ENCODE assay signal across 8 mouse cellular contexts in genomic region chr5:137287032-137287952, GRCm38 (mm10). TPM values are rescaled to one million over a fixed set of nuclear protein-coding genes. Genes with fewer than 3 reads are reported as not detected.
A peak's percentile ranks its signal among the peaks of the same experiment; 100 is the strongest.
DNase-seq lines count a peak whose midpoint lies in the region; ATAC-seq and TF ChIP-seq lines count a peak whose summit lies in the region.

Gene Ache, plus strand, starts transcription at chr5:137287519.

- ATAC-seq in liver, embryonic 16.5 days (ENCODE audit: low read depth), result no peak

- H3K4me2 ChIP-seq in liver, embryonic 16.5 days (ENCODE audit: low read depth, low read length), result peak within 1 kb of the TSS; percentile 100

- no peak for TF ChIP-seq CTCF in small intestine, adult 2 months (IDR thresholded peaks at IDR 0.05; ENCODE audit: extremely low read depth, insufficient read length, insufficient replicate concordance, low read depth, low read length)

- TF ChIP-seq POLR2A in small intestine, adult 2 months (IDR thresholded peaks at IDR 0.05; ENCODE audit: low read depth, low read length), result no peak

- H3K36me3 ChIP-seq in ES-E14 (ENCODE audit: control insufficient read depth, insufficient read depth, low read length, poor library complexity, severe bottlenecking), result no peaks in the 10 kb centered on the region
- H3K36me3 ChIP-seq in liver, embryonic 16.5 days (ENCODE audit: control insufficient read depth, insufficient read depth), result no peaks in the 10 kb centered on the region
- no peaks in the 10 kb centered on the region for H3K36me3 ChIP-seq in small intestine, adult 2 months (ENCODE audit: control insufficient read depth, insufficient read depth, low read length)

- in situ Hi-C loops in ES-E14 (cut with MboI; ENCODE audit: low sequenced_read_pairs in 2 of 2, unreplicated experiment in 2 of 2), result no loop called here

- no peak within 1 kb of the TSS for H3K27ac ChIP-seq in ES-E14 (ENCODE audit: insufficient read depth, low read depth, low read length, poor library complexity, severe bottlenecking)
- H3K27ac ChIP-seq in liver, embryonic 16.5 days (ENCODE audit: low read length), result peak within 1 kb of the TSS; percentile 100
- no peak within 1 kb of the TSS for H3K27ac ChIP-seq in small intestine, adult 2 months (ENCODE audit: insufficient read depth, low read depth, low read length)

- peaks cover 0 to 16% of the 10 kb centered on the region in 2 experiments; a peak in 2 of 4 replicates for H3K4me1 ChIP-seq in ES-E14 (ENCODE audit: control insufficient read depth in 2 of 2, insufficient read depth in 2 of 2, low read length in 2 of 2, poor library complexity in 1 of 2)
- H3K4me1 ChIP-seq in liver, embryonic 16.5 days (ENCODE audit: control insufficient read depth, low read depth, low read length), result peaks cover 49% of the 10 kb centered on the region
- peaks cover 42% of the 10 kb centered on the region for H3K4me1 ChIP-seq in small intestine, adult 2 months (ENCODE audit: control insufficient read depth, insufficient read depth, insufficient read length, low read length)

- H3K4me3 ChIP-seq in ES-E14 (ENCODE audit: insufficient read depth in 1 of 2, low read depth in 1 of 2, low read length in 2 of 2, poor library complexity in 1 of 2, severe bottlenecking in 1 of 2), result peak within 1 kb of the TSS; percentile 48 to 54
- H3K4me3 ChIP-seq in liver, embryonic 16.5 days (ENCODE audit: low read depth, low read length), result peak within 1 kb of the TSS; percentile 79
- H3K4me3 ChIP-seq in small intestine, adult 2 months (ENCODE audit: low read depth, low read length), result peak within 1 kb of the TSS; percentile 48

- peak; percentile 95 for DNase-seq in heart, adult 11 months
- DNase-seq in heart, adult 9 months (ENCODE audit: low spot score in 2 of 2), result no peak
- DNase-seq in ES-E14 (ENCODE audit: low read depth, low spot score), result no peak
- peak; percentile 84 to 88 for DNase-seq in cerebellum, postnatal 36 days
- DNase-seq in gastrocnemius, adult 18-20 months (ENCODE audit: low spot score), result no peak
- DNase-seq in layer of hippocampus, adult 18-20 months (ENCODE audit: low spot score in 2 of 2), result peak; percentile 60 to 82

- peaks cover 26% of the 10 kb centered on the region for H3K27me3 ChIP-seq in liver, embryonic 16.5 days (ENCODE audit: control insufficient read depth, insufficient read depth, low read depth, low read length)
- H3K27me3 ChIP-seq in small intestine, adult 2 months (ENCODE audit: control insufficient read depth, insufficient read depth, low read length), result peaks cover 21% of the 10 kb centered on the region

- no peaks in the 10 kb centered on the region for H3K9me3 ChIP-seq in ES-E14 (ENCODE audit: control insufficient read depth, insufficient read depth, low read depth, low read length)
- no peaks in the 10 kb centered on the region for H3K9me3 ChIP-seq in liver, embryonic 16.5 days (replicated peaks; ENCODE audit: control insufficient read depth, low read length)

- 4% methylated on average over 40 of the region's 40 CpGs for WGBS in liver, embryonic 16.5 days (ENCODE audit: insufficient replicate concordance)
- 7% methylated on average over 40 of the region's 40 CpGs for WGBS in small intestine, adult 2 months

- peak within 1 kb of the TSS; percentile 34; the same call in 1 of the 2 replicates for H3K9ac ChIP-seq in ES-E14 (ENCODE audit: insufficient read depth, low read depth, low read length, poor library complexity, severe bottlenecking)
- peak within 1 kb of the TSS; percentile 91 for H3K9ac ChIP-seq in liver, embryonic 16.5 days (ENCODE audit: low read depth, low read length)

TF ChIP-seq in ES-E14, 5 proteins besides CTCF, POLR2A, EP300 and RAD21:
- TF ChIP-seq HCFC1 (IDR thresholded peaks at IDR 0.05; ENCODE audit: borderline replicate concordance, insufficient read depth, low read length), result no peak
- TF ChIP-seq ZC3H11A (IDR thresholded peaks at IDR 0.05; ENCODE audit: borderline replicate concordance, low read depth, low read length), result no peak
- TF ChIP-seq ZNF384 (IDR thresholded peaks at IDR 0.05; ENCODE audit: low read depth, low read length), result no peak
- TF ChIP-seq CHD2 (IDR thresholded peaks at IDR 0.05; ENCODE audit: low read depth, low read length), result no peak
- no peak for TF ChIP-seq MAFK (IDR thresholded peaks at IDR 0.05; ENCODE audit: insufficient read depth, low read depth, low read length)
TF ChIP-seq in ES-E14: peak in this region for 0.

RNA-seq across cellular contexts. Expression of gene Ache, which starts in this region (rescaled TPM):
- total RNA-seq in ES-E14 (2012; rRNA removed), result 0.31 TPM in 1 of 2 replicates, not detected in the other
- total RNA-seq in gastrocnemius, adult 18-20 months (2021), result 10 to 100 TPM; 25.0 to 27.7 TPM
- total RNA-seq in layer of hippocampus, adult 18-20 months (2021), result 10 to 100 TPM; 55.3 to 56.2 TPM
- polyA plus RNA-seq in liver, embryonic 16.5 days (2015; fragmentation: Nextera tagmentation; extraction: Ambion mirVana), result 14.4 and 18.6 TPM in 2 replicates
- polyA plus RNA-seq in small intestine, adult 2 months (2012; rRNA removed), result 5.1 and 5.3 TPM in 2 replicates

Comparison
In these comparisons a context has a peak if more than half of its experiments do, and no peak if none do; other contexts are left out.
1. RNA of gene Ache (total RNA-seq): 55.3 to 56.2 TPM in layer of hippocampus, adult 18-20 months and 25.0 to 27.7 TPM in gastrocnemius, adult 18-20 months; 0.31 TPM in ES-E14; every median in the first group is over 10 times any median in the second.
2. DNase-seq: peak in heart, adult 11 months (single experiment), cerebellum, postnatal 36 days (2 of 2) and layer of hippocampus, adult 18-20 months (2 of 2); none in heart, adult 9 months (0 of 2), ES-E14 (single experiment) and gastrocnemius, adult 18-20 months (single experiment).
3. Peak in every context shown above with its lines, with median percentiles within 50 percentile points of each other: H3K4me3 ChIP-seq.